Mouse (Mus musculus): ENCODE measurements around the gene Tnip1.

DNA sequence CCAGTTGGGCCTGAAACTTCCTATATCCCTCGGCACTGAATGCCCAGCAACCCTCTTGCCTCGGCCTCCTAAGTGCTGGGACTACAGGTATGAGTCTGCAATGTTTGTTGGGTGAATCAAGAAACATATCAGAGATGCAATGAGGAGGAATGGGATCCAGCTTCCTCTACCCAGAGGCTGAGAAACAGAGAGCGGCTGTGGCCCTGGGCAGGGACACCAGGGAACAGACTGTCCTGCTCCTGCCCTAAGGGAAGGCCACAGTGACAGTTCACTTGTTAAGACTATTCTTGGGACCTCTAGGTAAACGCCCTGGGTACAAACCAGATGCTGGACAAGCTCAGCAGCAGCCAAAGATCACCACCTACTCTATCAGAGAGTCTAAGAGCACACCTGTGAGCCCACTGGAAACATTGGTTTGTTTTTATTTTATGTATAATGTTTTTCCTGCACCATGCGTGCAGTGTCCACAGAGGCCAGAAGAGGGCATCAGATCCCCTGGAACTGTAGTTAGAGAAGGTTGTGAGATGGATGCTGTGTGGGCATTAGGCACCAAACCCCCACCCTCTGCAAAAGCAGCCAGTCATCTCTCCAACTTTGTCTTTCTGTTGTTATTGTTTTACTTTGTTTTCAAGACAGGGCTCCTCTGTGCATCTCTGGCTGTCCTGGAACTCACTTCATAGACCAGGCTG lies 31.2 kb downstream of the Tnip1 start:
- peak; percentile 78 for TF ChIP-seq CTCF (IDR thresholded peaks at IDR 0.05; ENCODE audit: insufficient read depth, low read length)
- no peak for TF ChIP-seq POLR2A (IDR thresholded peaks at IDR 0.05; ENCODE audit: borderline replicate concordance, extremely low read depth, low read depth, low read length)
